Mouse (Mus musculus): ENCODE measurements around the gene Plscr2.

DNA sequence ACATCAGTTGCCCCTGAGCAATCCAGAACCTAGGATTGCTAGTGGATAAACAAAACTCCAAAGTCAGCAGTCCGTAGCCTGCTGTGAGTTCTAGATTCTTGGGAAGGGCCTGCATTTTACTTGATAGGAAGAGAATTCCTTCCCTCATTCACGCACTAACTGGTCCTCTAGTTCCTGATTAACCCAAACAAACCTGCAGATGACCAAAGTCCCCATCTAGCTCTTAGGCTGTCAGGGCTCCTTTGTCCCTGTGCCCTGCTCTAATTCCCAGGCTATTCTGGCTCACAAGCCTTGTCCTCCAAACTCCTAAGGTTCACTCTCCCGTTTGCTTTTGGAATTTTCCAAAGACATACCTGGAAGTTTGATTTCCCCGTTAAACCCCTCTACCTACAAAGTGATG, 2.8 kb upstream of the Plscr2 start:
- TF ChIP-seq EP300 (IDR thresholded peaks at IDR 0.05; ENCODE audit: low read depth) (no peak), CTCF (IDR thresholded peaks at IDR 0.05; ENCODE audit: low read depth) (no peak)
